Mouse (Mus musculus) layer of hippocampus, adult 8-10 months (tissue): Measurements from ENCODE around the gene Il34. TPM values are rescaled to one million over a fixed set of nuclear protein-coding genes. Genes with fewer than 3 reads are reported as not detected.

ENCODE experiments used
- total RNA-seq, 4 experiments: library from RNA; stranded (reverse); gene quantifications; 2 replicates each; pipeline ENCODE4 v1.2.4; 2022

Gene Il34
- total RNA-seq, 4 experiments from 2014 or later = 57.8 to 86.8 (median 69.6) TPM

Other genes with a start within 250 kb of the Il34 start
- gene Vac14, start 187.3 kb downstream of the Il34 start, total RNA-seq = 10 to 100 TPM; 26.8 to 28.2 (median 27.0) TPM
- 100 to 1,000 TPM; 209 to 246 (median 223) TPM for gene Mtss1l, start 84.4 kb downstream of the Il34 start, total RNA-seq
- gene Cog4, start 40.7 kb upstream of the Il34 start, total RNA-seq = 10 to 100 TPM; 50.8 to 64.2 (median 62.8) TPM
- 10 to 100 TPM; 64.5 to 78.9 (median 76.6) TPM for gene Sf3b3, start 40.9 kb upstream of the Il34 start, total RNA-seq
- gene Fuk, start 96.6 kb upstream of the Il34 start, total RNA-seq = 10 to 100 TPM; 20.7 to 26.7 (median 24.4) TPM
- gene St3gal2, start 114.0 kb upstream of the Il34 start, total RNA-seq = 100 to 1,000 TPM in 1 of 4 experiments, 10 to 100 TPM in 3; 89.2 to 101 (median 95.3) TPM
- 10 to 100 TPM; 27.2 to 37.3 (median 31.0) TPM for gene Ddx19a, start 191.9 kb upstream of the Il34 start, total RNA-seq
- 10 to 100 TPM; 15.9 to 20.4 (median 16.6) TPM for gene Ddx19b, start 225.8 kb upstream of the Il34 start, total RNA-seq
- gene Aars, start 227.2 kb upstream of the Il34 start, total RNA-seq = 10 to 100 TPM; 78.6 to 89.6 (median 84.8) TPM